Mouse (Mus musculus) neutrophil, adult 59 days (primary cell): ENCODE results near the gene Gm32802. TPM values are rescaled to one million over a fixed set of nuclear protein-coding genes. Genes with fewer than 3 reads are reported as not detected.

Source experiments
- total RNA-seq, 2 experiments: library from RNA; stranded (reverse); gene quantifications; 1 replicate in 1 of 2; 2 replicates in 1 of 2; pipeline ENCODE4 v1.2.4; 2023

Gm32802 gene
- under 1 TPM; 0.51 to 0.53 TPM for total RNA-seq

GRCm38 (mm10) chr10:118258388-118258787 is at the start of gene Gm32802:
Gene Gm32802, plus strand, starts transcription at chr10:118258688.

GRCm38 (mm10) chr10:118240680-118241079 is 17.8 kb upstream of the Gm32802 start, which contains the start of gene Gm32717:
Gene Gm32717, minus strand, starts transcription at chr10:118240780.

GRCm38 (mm10) chr10:118294938-118295337 is 36.5 kb downstream of the Gm32802 start, which contains the start of gene Iltifb:
Gene Iltifb, minus strand, starts transcription at chr10:118295038.

Other genes starting within 250 kb of the Gm32802 start
- 10 to 100 TPM; 10.8 to 14.1 TPM for gene Mdm1, start 116.9 kb upstream of the Gm32802 start, total RNA-seq
- gene Il22, start 53.7 kb upstream of the Gm32802 start, total RNA-seq: not detected
- under 1 TPM; 0.51 to 0.53 TPM for gene Gm32717, start 17.9 kb upstream of the Gm32802 start, total RNA-seq
- gene Iltifb, start 36.4 kb downstream of the Gm32802 start, total RNA-seq: not detected
- gene Gm9040, start 68.3 kb downstream of the Gm32802 start, total RNA-seq: not detected
- not detected for gene Gm9044, start 73.7 kb downstream of the Gm32802 start, total RNA-seq
- gene Gm9045, start 79.1 kb downstream of the Gm32802 start, total RNA-seq: not detected
- gene Gm9046, start 84.6 kb downstream of the Gm32802 start, total RNA-seq: not detected
- not detected for gene Gm9048, start 90.0 kb downstream of the Gm32802 start, total RNA-seq
- not detected for gene Gm9049, start 95.4 kb downstream of the Gm32802 start, total RNA-seq
- not detected for gene Ifng, start 182.4 kb downstream of the Gm32802 start, total RNA-seq